Mouse (Mus musculus) kidney, adult 18-20 months (tissue): ENCODE measurements around the gene Egfl7.
A peak's percentile ranks its signal among the peaks of the same experiment; 100 is the strongest.

Experiments used
- DNase-seq: peaks from one replicate; pipeline ENCODE4 v3.0.0; 2021

The Egfl7 gene

DNA sequence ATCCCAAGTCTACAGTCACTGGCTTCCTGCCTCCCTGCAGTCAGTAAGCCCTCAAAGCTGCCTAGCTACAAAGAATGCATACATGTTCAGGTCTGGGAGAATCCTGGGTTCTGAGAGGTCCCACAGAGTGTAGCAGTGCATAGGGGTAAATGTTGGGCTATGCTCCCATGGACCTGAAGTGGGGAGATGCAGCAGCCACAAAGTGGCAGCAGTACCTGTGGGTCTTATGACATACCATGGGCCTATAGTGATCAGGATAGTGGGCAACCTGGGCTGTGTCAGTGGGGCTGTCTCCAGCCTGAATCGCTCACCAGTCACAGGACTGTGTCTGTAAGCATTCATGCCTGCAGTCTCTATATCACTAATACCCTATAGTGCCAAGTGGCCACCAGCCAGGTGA, at the start of gene Egfl7:
TSS of gene Egfl7 (plus strand) at position 301 of the 400 bp plus-strand sequence.
- DNase-seq: no peak

GRCm38 (mm10) chr2:26531829-26532228, 48.0 kb upstream of the Egfl7 start:
- DNase-seq: no peak

DNA sequence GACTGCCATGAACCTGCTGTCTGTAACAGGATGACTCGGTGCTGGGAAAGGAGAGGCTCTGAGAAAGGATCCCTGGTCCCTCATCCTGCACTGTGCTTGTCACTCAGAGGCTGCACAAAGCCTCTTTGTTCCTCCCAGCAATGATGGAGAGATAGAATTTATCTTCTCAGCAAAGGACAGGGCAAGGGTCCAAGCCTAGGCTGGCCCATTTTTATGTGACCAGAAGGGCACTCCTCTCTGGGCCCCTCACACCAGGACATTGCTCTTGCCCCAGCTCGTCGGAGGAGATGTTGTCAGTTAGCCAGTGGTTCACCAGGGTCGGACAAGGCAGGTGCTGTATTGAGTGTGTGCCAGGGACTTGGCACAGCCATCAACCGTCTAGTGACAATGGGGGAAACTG, 46.6 kb upstream of the Egfl7 start:
- DNase-seq: no peak

DNA sequence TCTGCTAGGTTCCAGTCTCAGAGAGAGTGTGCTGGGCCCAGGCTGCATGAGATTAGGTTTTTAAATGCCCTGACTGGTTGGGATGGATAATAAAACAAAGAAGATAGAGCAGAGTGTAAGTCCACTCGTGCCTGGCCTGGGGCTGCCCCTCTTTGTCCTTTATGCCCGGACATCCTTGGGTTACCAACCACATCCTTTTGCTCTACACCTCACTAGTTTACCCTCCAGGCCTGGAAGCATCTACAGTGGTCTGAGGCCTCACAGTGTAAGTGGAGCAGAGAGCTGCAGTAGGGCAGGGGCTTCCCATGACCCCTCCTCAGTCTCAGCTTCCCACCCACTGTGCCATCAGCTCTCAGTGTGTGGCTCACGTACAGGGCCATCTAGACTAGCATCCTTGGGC, 45.7 kb upstream of the Egfl7 start:
- no peak for DNase-seq

DNA sequence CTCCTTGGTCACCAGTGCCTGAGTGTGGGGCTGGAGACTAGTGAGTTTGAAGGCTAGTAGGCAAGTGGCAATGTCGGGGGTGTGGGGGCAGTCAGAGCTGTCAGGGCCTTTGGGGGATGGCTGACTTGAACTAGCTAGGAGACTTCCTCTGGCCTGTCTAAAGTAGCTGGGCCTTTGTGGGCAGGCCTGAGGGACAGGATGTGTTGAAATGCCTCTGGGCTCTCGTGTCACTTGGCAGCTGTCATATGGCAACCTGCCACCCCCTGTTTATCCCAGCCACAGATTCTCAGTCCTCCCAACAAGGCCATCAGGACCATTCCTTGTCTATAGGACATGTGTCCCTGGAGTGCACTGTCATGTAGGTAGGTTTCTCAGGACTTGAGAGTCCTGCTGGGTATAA, 45.2 kb upstream of the Egfl7 start:
- DNase-seq: peak; percentile 58

DNA sequence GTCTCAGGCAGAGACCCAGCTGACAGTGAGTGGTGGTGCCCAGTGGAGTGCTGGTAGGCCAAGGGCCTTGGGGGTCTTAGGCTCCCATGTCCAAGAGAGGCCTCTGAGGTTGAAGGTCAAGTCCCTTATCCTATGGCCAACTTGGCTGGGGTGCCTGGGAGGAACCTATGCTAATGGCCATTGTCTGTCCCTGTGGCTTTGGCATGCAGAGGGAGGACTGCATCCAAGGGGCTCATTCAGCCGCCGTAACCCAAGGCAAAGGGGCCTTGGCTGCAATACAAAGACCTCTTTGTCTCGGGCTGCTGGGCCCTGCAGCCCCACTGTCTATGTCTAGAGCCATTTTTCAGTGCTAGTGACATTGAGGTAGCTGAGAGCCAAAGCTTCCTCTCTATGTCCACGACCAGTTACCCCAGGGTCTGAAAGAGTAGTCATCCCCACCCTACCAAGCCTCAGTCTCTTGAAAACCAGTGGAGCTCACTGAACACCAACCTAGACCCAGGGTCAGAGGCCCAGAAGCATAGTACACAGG, 44.2 kb upstream of the Egfl7 start:
- no peak for DNase-seq

GRCm38 (mm10) chr2:26539516-26539915, 40.3 kb upstream of the Egfl7 start:
- no peak for DNase-seq

DNA sequence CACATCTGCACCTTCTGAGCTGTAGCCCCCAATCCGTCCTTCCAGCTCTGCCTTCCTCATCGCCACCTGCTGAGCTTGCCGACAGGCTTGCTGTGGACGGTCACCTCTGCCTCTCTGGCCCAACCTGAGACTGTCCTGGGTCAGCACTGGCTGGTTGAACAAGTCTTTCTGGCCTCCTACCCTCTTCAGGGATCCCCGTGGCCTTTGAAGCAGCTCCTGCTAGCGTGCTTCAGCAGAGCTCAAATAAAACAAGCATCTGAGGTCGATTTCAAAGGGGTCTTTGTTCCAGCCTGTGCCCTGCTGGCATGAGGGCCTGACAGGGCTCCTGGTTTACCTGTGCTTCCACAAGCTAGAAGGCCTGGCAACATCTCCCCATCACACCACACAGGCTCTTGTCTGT, 39.1 kb upstream of the Egfl7 start:
- DNase-seq: no peak

GRCm38 (mm10) chr2:26541258-26541910, 38.4 kb upstream of the Egfl7 start:
- no peak for DNase-seq

- DNase-seq: no peak
Measured at GRCm38 (mm10) chr2:26543155-26543554, 36.7 kb upstream of the Egfl7 start.

DNA sequence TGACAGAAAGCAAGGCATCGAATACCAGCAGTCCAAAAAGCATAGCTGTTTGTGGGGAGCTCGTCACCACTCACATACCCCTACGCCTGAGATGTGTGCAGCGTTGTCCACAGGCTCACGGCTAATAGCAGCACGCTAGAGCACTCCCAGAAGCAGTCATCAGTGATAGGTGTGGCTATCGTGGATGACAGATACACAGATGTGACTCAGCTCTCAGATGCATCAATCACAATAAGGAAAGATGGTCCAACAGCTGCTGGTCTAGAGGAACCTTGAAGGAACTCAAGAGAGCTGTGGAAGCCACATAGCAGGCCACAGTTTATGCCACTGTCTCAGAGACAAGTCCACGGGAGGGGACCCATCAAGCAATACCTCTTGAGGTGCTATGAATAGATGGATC, 36.0 kb upstream of the Egfl7 start:
- no peak for DNase-seq

GRCm38 (mm10) chr2:26544265-26544664, 35.5 kb upstream of the Egfl7 start:
- DNase-seq: peak; percentile 57

GRCm38 (mm10) chr2:26547481-26547880, 32.3 kb upstream of the Egfl7 start:
- no peak for DNase-seq

DNA sequence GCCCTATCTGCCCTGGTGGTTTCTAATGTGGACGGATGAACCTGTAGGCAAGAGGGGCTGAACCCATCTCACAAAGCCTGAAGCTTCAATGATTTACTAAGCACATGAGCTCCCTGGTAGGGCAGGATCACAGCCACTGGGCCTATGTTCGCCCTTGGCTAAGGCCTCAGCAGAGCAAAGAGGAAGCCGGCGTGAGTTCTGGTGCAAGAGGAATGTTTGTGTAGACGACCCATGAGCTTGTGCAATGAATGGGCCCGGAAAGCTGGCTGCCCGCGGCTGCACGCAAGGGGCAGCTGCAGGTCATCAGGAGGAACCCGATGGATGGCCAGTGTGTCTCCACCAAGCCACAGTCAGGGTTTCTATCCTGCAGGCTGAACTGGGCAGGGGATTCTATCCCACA, 30.0 kb upstream of the Egfl7 start:
- DNase-seq: no peak

DNA sequence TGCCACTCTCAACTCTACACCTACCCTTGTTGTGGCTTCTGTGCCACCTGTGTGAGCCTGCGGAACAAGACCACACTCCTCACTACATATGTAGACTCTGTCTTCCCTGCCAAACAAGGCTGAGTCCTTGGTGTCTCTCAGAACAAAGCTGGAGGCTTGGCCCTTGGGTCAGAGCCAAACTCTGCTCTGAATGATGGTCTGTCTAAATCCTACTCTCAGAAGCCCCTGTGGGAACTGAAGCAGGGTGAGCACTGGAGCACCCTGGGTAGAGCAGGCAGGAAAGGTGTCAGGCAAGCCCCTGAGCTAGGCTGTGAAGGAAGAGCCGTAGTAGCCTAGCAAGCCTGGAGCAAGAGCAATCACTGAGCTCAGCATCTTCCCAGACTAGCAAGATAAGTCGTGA, 29.6 kb upstream of the Egfl7 start:
- DNase-seq: no peak

GRCm38 (mm10) chr2:26550777-26551176, 29.0 kb upstream of the Egfl7 start:
- no peak for DNase-seq

DNA sequence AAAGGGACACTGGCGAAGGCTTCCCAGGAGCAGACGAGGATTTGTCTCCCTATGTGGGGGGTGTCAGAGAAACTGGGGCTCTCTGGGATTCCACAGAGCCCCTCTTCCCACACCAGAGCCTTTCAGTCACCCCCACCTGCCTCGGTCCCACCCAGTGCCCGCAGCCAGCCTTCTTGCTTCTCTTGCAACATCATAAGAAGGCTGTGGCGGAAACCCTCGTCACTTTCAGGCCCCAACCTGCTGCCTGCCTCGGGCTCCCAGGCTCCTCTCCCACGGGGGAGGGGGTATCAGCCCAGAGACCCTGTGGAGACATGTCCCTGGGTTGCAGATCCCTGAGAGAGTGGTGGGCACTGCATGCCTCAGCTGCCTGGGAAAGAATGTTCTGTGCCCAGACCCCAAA, 28.4 kb upstream of the Egfl7 start:
- DNase-seq: no peak

DNA sequence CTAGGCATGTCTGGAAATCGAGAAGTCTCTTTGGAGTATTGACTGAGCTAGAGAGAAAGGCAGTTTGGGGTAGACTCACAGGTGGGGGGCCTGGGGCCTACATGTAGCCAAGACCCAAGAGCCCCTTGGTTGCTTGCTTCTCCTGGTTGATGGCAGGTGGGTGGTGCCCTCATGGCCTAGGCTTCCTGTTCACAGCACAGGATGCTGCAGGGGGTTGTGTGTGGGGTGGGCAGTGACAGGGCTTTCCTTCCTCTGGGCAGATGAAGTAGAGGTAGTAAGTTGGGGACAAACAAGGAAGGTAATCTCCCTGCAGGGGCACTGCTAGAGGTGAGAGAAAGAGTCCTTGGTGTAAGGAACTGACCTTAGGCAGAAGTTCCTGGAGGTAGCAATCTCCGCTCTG, 27.7 kb upstream of the Egfl7 start:
- DNase-seq: no peak

- no peak for DNase-seq
Measured at GRCm38 (mm10) chr2:26553904-26554303, 25.9 kb upstream of the Egfl7 start.

- peak; percentile 60 for DNase-seq
Measured at GRCm38 (mm10) chr2:26555076-26555475, 24.7 kb upstream of the Egfl7 start.

DNA sequence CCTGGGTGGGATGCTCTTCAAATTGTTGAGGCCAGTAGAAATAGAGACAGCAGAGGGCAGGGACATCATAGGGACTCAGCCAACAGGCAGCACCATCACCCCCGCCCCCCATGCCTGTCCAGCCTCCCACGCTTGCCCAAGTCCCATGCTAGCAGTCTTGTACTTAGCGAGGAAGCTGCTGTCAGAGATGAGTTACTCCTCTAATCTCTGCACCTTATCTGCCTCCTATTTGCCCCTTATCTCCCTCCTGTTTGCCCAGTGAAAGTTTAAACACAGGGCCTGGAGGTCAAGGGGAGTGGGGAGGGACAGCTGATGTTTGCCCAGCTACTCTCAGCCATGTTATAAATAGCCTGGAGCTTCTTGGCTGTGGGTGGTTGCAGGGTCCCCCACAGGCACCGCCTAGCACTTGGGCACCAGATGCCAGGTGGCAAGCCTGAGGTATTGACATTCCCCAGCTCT, 23.2 kb upstream of the Egfl7 start:
- DNase-seq: no peak

GRCm38 (mm10) chr2:26560506-26560905, 19.3 kb upstream of the Egfl7 start:
- peak; percentile 37 for DNase-seq

GRCm38 (mm10) chr2:26561351-26562016, 18.3 kb upstream of the Egfl7 start:
- peak; percentile 67 for DNase-seq

- DNase-seq: peak; percentile 63
Measured at GRCm38 (mm10) chr2:26566221-26566620, 13.6 kb upstream of the Egfl7 start.

DNA sequence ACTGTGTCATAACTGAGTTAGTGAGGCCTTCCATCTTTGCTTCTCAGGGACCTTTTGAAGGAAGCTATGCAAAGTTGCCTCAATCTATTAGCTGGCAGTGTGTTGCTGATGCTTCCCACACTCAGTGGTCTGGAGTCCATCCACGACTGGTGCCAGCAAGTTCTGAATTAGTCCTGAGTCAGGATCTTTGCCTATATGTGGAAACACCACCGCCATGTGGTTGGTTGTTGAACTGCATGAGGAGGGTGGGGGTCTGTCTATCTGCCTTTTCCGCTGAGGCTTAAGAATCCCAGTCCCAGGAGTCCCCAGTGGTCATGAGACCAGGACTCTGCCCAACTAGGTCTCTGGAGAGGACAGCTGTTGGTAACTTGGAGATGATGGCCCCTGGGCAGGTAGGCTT, 9.8 kb upstream of the Egfl7 start:
- peak; percentile 72 for DNase-seq
